Mouse (Mus musculus): ENCODE measurements around the gene Rnf213. TPM values are rescaled to one million over a fixed set of nuclear protein-coding genes. Genes with fewer than 3 reads are reported as not detected.
A peak's percentile ranks its signal among the peaks of the same experiment; 100 is the strongest.

The Rnf213 gene
- total RNA-seq, 4 experiments from 2014 or later: 28.2 to 41.6 (median 36.2) TPM

DNA sequence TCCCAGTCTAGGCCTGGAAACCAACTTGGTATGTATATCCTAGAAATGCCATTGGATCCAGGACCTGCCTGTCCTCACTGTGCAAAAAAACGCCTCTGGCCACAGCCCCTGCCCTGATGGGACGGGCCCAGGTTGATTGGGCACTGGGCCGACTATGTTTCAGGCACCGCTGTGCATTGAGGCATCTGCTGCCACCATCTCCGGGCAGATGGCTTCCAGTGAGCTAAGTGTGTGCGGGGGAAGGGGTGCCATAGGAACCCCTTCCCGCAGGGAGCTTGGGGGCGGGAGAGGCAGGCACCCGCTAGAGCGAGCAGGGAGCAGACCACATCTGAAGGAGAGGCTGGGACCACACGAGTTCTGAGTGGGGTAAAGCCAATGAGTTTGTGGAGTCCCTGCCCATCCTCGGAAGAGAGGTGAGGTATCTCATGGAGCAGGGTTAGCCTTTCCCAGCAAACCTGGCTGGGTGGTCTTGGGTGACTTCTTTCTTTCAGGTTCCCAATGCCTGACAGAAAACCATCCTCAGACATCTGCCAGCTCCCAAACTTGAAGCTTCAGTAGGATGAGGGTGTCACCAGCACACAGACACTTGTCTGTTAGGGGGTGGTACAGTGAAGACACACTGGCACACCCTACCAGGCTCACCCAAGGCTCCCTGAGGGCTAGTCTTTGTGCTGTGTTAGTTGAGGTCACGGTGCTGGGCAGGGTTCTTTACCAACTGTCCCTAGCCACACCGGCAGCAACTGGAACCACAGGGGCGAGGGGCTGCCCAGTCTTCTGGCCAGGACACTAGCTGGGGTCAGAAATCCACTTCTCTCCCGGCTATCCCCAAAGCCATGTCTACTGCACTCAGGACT, 123.2 kb downstream of the Rnf213 start:
- DNase-seq: no peak

DNA sequence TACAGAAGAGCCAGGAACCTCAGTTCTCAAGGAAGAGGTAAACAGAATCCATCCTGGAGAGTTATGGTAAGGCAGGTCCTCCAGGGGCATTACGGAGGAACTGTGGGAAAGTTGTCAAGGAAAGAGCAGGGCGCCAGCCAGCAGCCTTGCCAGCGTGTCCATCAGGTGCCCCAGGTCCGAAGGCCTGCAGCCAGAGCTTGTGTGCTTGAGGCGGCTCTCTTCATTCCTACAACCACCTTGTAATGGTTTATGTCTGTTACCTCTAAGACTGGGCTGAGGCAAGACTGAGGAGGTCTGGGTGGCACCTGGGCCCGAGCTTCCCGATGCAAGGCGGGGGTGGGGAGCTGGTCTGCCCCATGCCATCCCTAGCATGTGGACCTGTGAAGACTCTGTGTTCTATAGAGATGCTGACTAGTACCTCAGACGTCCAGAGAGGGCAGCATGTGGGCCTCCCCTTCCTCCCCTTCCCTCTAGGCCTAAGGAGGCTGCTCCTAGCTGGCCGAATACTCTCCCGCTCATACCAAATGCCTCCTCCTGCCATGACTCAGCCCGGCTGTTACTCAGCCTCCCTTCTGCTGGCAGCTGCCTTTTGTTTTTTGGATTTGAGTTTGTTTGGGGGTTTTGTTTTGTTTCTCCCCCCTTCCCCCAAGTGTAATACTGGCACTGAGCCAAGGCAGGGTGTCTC, 123.9 kb downstream of the Rnf213 start:
- DNase-seq: peak; percentile 17

DNA sequence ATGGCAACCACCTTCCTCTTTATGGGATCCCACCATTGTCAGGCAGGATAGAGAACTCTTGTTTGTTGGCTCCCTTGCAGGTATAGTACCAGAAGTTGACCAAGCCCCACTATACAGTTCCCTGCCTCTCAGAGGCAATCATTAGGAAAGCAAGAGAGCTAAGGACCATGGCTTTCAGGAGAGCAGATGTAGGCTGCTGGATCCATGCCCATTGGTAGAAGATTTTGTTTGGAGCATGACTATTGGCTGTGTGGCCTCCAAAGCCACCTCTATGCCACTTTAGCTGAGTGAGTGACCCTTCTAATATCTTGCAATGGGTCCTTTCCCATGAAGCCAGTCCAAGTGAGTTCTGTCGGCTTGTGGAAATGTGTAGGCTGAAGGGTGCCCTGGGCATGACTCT, 126.5 kb downstream of the Rnf213 start:
- no peak for DNase-seq

DNA sequence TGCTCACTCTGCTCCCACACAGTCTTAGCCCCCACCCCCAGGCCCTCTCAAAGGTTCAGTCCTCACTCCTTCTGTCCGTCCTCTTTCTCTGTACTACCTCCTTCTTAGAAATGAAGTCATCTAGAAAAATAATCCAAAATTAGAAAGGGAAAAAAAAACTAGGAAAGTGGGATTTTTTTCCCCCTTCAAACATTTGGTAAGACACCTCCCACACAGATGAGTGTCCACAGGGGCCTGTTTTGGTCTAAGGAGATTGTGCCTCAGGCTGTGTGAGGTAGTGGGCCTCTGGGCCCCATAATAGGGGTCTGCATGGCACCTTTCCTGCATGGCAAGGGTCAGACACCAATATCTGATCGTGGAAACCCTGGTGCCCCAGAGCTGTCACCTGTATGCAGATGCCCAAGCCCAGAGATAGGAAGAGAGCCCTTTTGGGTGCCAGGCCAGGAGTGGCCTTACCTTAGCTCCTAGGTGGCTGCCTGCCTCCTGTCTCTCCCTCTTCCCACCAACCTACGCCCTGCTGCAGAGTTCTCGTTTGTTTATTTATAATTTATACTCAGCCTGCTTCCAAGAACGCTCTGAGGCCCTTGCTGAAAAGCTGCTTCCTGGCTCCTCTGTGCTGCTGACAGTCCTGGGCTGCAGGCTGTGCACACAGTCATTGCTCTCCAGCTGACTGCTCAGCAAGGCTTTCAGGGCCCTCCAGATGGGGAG, 127.3 kb downstream of the Rnf213 start:
- no peak for DNase-seq

DNA sequence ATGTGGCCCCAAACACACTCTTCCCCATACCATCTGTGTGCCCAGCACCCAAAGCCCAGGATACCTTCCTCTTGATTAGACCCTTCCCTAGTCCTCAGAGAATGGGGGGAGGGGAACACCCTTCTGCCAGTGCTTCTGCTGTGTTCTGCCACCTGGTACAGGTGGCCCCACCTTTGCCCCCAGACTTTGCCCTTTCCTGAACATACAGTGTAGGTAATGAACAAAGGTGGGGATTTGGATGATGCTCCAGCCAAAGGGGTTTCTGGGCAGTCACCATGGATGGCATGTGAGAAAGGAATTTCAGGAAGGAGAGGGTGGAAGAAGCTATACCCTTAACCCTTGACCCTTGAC, 127.8 kb downstream of the Rnf213 start:
- no peak for DNase-seq

DNA sequence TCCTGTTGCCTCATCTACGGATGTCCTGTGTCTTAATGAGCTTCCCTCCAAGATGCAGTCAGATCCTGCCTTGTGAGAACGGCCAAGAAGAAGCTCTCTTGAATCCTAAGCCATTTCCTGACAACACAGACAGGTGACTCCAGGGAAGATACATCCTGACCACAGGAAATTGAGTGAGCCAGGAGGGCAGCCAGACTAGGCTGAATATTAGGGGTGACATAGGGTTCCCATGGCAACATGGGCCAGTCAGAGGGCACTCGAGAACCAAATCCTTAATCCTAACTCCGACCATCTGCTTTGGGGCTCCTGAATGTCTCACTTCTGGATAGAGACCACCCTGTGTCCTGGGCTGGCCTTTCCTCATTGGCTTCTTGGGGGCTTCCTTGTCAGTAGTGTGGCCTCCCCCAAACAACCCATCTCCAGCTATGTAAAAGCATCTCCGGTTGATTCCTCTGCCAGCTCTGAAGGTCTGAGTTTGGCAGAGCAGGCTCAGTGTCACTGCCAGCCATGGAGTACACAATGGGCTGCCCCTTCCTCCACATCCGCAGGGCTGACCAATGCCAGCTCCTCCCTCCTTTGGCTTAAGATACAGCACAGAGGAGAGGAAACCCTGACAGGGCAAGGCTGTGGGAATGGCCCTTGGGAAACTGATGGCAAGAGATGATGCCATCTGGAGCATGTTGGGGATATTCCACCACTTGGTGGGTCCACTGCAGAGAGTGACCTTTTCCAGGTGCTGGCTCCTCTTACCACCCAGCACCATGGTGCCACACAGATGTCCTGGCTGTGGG, 129.2 kb downstream of the Rnf213 start:
- no peak for DNase-seq

DNA sequence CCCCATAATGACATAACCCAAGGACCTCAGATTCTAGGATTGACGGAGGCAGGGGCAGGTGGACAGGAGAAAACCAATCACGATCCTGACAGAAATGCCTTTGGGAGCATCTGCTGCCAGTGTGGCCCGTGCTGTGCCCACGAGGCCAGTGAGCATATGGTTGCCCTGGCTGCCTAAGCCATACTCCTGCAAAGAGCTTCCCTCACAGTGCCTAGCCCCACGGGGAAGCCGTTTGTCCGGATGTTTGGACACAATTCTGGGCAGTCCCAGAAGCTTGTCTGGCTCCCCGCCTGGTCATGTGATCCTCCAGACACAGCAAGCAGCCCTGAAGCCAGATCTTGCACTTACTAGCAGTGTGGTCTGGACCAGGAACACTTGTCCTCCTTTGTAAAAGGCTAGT, 129.9 kb downstream of the Rnf213 start:
- peak; percentile 23 for DNase-seq

DNA sequence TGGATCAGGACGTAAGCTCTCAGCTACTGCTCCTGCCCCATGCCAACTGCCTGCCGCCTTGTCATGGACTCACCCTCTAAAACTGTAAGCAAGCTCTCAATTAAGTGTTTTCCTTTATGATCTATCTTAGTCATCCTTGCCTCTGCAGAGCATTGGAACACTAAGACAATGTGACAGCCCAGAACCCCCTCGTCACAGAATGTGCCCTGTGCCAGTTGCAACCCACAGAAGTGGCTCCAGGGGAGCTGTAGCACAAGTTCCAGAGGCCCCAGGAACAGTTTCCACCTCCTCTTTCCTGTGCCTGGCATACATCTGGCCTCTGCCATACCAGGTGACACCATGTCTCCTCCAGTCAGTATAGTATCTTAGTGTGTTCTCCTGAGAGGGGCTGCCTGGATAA, 130.5 kb downstream of the Rnf213 start:
- DNase-seq: no peak

DNA sequence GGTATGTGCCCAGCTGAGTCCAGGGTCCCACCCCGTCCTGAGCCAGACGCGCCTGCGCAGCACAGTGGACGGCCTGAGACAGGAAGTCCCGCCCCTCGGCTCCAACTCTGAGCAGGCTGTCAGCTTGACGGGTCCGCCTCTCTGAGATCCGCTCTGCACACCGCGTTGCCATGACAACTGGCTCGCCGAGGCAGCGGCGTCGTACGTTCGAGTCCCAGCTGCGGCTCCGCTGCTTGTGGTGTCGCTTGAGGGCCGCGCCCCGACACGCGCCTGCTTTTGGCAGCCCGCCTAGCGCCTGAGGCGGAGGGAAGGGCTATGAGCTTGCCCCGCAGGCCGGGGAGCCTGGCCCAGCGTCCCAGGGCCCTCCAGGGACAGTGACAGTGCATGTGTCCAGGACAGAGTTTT, 131.6 kb downstream of the Rnf213 start:
- DNase-seq: peak; percentile 88

DNA sequence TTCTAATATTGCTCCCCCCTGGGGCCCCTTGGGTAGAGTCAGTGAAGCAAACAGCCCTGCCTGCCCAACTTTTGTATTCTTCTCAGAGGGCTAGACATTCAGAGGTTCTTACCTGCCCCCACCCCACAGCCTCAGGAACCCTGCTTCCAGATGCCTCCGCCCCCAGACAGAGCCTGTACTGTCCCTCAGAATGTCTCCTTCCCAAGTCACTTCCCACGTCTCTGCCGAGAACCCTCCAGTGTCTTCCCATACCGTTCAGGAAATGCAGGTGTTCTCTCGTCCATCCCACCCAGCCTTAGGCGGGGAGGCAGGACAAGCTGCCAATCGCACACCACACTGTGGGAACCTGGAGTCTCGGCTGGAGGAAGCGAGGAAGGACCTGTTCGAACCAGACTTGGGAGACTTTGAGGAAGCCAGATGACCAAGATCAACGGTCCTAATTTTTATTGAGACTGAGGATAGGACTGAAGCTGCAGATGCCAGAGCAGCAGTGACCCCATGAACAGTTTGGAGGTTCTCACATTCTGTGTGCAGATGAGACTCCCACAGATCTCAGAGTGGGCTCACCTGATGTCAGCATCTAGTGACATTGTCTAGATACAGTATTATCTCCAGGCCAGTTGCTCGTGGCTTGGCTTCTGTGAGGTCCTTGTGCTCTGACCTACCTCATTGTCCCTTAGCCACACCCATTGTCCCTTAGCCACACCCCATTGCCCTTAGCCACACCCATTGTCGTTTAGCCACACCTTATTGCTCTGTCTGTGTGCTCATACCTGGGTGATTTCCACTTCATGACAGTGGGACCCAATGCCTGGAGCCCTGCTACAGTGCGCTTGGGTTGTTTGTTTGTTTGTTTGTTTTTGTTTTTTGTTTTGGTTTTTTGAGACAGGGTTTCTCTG, 133.4 kb downstream of the Rnf213 start:
- no peak for DNase-seq

DNA sequence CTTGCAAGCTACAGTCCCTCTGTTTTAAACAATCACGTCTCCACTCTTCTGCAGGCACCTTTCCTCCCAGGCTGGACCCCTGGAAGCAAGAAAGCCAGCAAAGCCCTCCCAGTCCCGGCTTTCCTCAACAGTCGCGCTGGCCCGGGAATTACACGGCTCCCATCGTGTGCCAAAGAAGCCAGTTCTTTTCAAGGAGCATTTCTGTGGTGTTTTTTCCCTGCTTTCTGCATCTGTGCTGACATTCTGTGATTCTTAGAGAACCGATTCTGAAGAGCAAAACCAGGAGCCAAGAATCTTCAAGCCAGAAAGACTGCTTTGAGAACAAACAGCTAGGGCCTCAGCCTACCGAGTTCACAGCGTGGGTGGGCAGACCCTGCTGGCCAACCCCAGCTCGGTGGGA, 136.0 kb downstream of the Rnf213 start:
- DNase-seq: no peak

DNA sequence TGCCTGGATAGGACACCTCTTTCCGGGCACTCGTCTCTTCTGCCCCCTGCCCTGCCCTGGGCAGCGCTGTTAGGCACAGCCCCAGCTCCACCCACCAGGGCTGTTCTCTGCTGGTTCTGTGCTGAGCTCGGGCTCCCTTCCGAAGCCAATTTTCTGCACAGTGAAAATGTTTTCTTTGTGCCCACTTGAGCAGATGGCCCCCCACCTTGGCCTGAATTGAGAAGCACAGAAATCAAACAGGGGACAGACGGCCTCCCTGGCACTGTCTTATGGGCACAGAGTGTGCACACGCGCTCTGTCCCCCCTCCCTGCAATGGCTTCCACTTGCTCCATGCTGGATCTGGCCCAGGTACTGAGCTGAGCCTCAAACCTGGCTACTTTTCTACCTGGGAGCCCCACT, 139.6 kb downstream of the Rnf213 start:
- DNase-seq: no peak

DNA sequence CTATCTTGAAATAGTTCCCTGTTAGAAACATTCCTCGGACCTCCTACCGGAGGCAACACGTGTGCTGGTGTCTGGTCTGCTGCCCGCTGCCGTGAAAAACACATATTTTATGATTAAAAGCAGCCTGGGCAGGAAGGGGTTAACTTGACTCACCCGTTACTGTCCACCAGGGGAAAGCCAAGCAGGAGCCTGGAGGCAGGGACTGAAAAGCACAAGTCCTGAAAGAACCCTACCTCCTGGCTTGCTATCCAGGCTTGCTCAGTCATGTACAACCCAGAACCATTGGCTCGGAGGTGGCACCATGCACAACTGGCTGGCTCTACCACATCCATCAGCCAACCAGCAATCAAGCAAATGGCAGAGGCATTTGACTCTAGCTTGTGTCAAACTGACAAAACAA, 140.8 kb downstream of the Rnf213 start:
- DNase-seq: no peak

Small RNAs within 50 kb of the gene (microRNA-seq; reads per million reads assigned to microRNA genes)
- gene Mir1932: 0.67 to 0.70 reads per million in 2 experiments

Other genes with a start within 250 kb of the Rnf213 start
- 10 to 100 TPM; 17.1 to 26.4 (median 22.0) TPM for gene Tbc1d16, start 164.6 kb upstream of the Rnf213 start, total RNA-seq (2022)
- gene Ccdc40, start 164.5 kb upstream of the Rnf213 start, total RNA-seq (2022): 1 to 10 TPM in 2 of 4 experiments, under 1 TPM in 2; 0.73 to 1.9 (median 1.3) TPM
- 100 to 1,000 TPM; 128 to 162 (median 139) TPM for gene Gaa, start 125.2 kb upstream of the Rnf213 start, total RNA-seq (2022)
- gene Eif4a3, start 93.0 kb upstream of the Rnf213 start, total RNA-seq (2022): 100 to 1,000 TPM; 130 to 147 (median 132) TPM
- gene Card14, start 85.3 kb upstream of the Rnf213 start, total RNA-seq (2022): 1 to 10 TPM in 1 of 4 experiments, under 1 TPM in 3; 0.12 to 1.1 (median 0.75) TPM
- gene Sgsh, start 37.6 kb upstream of the Rnf213 start, total RNA-seq (2022): 10 to 100 TPM; 21.9 to 28.3 (median 24.9) TPM
- 10 to 100 TPM in 2 of 4 experiments, 1 to 10 TPM in 2; 9.0 to 10.2 (median 9.9) TPM for gene Slc26a11, start 37.5 kb upstream of the Rnf213 start, total RNA-seq (2022)
- gene Endov, start 98.2 kb downstream of the Rnf213 start, total RNA-seq (2022): 10 to 100 TPM; 23.8 to 31.3 (median 29.2) TPM
- gene Nptx1, start 154.7 kb downstream of the Rnf213 start, total RNA-seq (2022): 1 to 10 TPM; 2.4 to 8.5 (median 5.4) TPM
- gene Rptor, start 209.8 kb downstream of the Rnf213 start, total RNA-seq (2022): 10 to 100 TPM; 57.6 to 74.5 (median 59.9) TPM

Measured in adrenal gland, adult 8-10 months (tissue).